Mouse (Mus musculus): ENCODE results near the gene Kcng3. TPM values are rescaled to one million over a fixed set of nuclear protein-coding genes. Genes with fewer than 3 reads are reported as not detected.

Gene Kcng3
- polyA plus RNA-seq, 1 experiment from 2014 or later = not detected

- peak; percentile 69 for DNase-seq (ENCODE audit: low spot score, missing footprints)
- no peak overlapping the region for H3K4me2 ChIP-seq
- H3K9ac ChIP-seq (ENCODE audit: low read length) = no peak overlapping the region
- no peaks in the 10 kb centered on the region for H3K9me3 ChIP-seq (ENCODE audit: control insufficient read depth, low read length)
- H3K27ac ChIP-seq (ENCODE audit: low read depth, low read length) = no peak overlapping the region
- H3K36me3 ChIP-seq (ENCODE audit: control insufficient read depth, insufficient read depth, low read length) = no peaks in the 10 kb centered on the region
- H3K4me3 ChIP-seq (ENCODE audit: low read depth, low read length) = no peak overlapping the region
- ATAC-seq (ENCODE audit: low FRiP score) = no peak
- no peaks in the 10 kb centered on the region for H3K27me3 ChIP-seq (ENCODE audit: control insufficient read depth, insufficient read depth, low read length)
- 87% methylated on average over 13 of the region's 13 CpGs for WGBS
- no peaks in the 10 kb centered on the region for H3K4me1 ChIP-seq (ENCODE audit: control insufficient read depth, insufficient read depth, low read length)
Observed at GRCm38 (mm10) chr17:83654651-83655136, 23.0 kb upstream of the Kcng3 start.

- Histone ChIP-seq H3K9me3 (ENCODE audit: control insufficient read depth, low read length) (no peaks in the 10 kb centered on the region), H3K4me2 (no peak overlapping the region), H3K9ac (ENCODE audit: low read length) (no peak overlapping the region), H3K4me3 (ENCODE audit: low read depth, low read length) (no peak overlapping the region), H3K4me1 (ENCODE audit: control insufficient read depth, insufficient read depth, low read length) (no peaks in the 10 kb centered on the region), H3K36me3 (ENCODE audit: control insufficient read depth, insufficient read depth, low read length) (no peaks in the 10 kb centered on the region), H3K27ac (ENCODE audit: low read depth, low read length) (no peak overlapping the region), H3K27me3 (ENCODE audit: control insufficient read depth, insufficient read depth, low read length) (no peaks in the 10 kb centered on the region)
- peak; percentile 49 for DNase-seq (ENCODE audit: low spot score, missing footprints)
- WGBS = 88% methylated on average over 3 of the region's 3 CpGs
- no peak for ATAC-seq (ENCODE audit: low FRiP score)
Observed at GRCm38 (mm10) chr17:83653635-83654034, 21.9 kb upstream of the Kcng3 start.

- 87% methylated on average over 7 of the region's 7 CpGs for WGBS
- no peak for ATAC-seq (ENCODE audit: low FRiP score)
- H3K4me1 ChIP-seq (ENCODE audit: control insufficient read depth, insufficient read depth, low read length) = no peaks in the 10 kb centered on the region
- H3K27me3 ChIP-seq (ENCODE audit: control insufficient read depth, insufficient read depth, low read length) = no peaks in the 10 kb centered on the region
- DNase-seq (ENCODE audit: low spot score, missing footprints) = no peak
- H3K4me3 ChIP-seq (ENCODE audit: low read depth, low read length) = no peak overlapping the region
- no peak overlapping the region for H3K4me2 ChIP-seq
- H3K27ac ChIP-seq (ENCODE audit: low read depth, low read length) = no peak overlapping the region
- H3K9me3 ChIP-seq (ENCODE audit: control insufficient read depth, low read length) = no peaks in the 10 kb centered on the region
- H3K9ac ChIP-seq (ENCODE audit: low read length) = no peak overlapping the region
- no peaks in the 10 kb centered on the region for H3K36me3 ChIP-seq (ENCODE audit: control insufficient read depth, insufficient read depth, low read length)
Observed at GRCm38 (mm10) chr17:83650932-83651682, 19.4 kb upstream of the Kcng3 start.

GRCm38 (mm10) chr17:83649986-83650385, 18.3 kb upstream of the Kcng3 start:
- WGBS = 91% methylated on average over 3 of the region's 3 CpGs
- H3K27me3 ChIP-seq (ENCODE audit: control insufficient read depth, insufficient read depth, low read length) = no peaks in the 10 kb centered on the region

GRCm38 (mm10) chr17:83647413-83647812, 15.7 kb upstream of the Kcng3 start:
- H3K9me3 ChIP-seq (ENCODE audit: control insufficient read depth, low read length) = no peaks in the 10 kb centered on the region
- no peaks in the 10 kb centered on the region for H3K27me3 ChIP-seq (ENCODE audit: control insufficient read depth, insufficient read depth, low read length)
- no peak overlapping the region for H3K4me3 ChIP-seq (ENCODE audit: low read depth, low read length)
- H3K27ac ChIP-seq (ENCODE audit: low read depth, low read length) = no peak overlapping the region
- H3K36me3 ChIP-seq (ENCODE audit: control insufficient read depth, insufficient read depth, low read length) = no peaks in the 10 kb centered on the region
- DNase-seq (ENCODE audit: low spot score, missing footprints) (no peak), ATAC-seq (ENCODE audit: low FRiP score) (no peak)
- no peak overlapping the region for H3K4me2 ChIP-seq
- H3K4me1 ChIP-seq (ENCODE audit: control insufficient read depth, insufficient read depth, low read length) = no peaks in the 10 kb centered on the region
- no peak overlapping the region for H3K9ac ChIP-seq (ENCODE audit: low read length)
- WGBS = 96% methylated on average over 7 of the region's 7 CpGs

More at GRCm38 (mm10) chr17:83649986-83650385, 18.3 kb upstream of the Kcng3 start:
- Histone ChIP-seq H3K4me1 (ENCODE audit: control insufficient read depth, insufficient read depth, low read length) (no peaks in the 10 kb centered on the region), H3K4me2 (no peak overlapping the region), H3K4me3 (ENCODE audit: low read depth, low read length) (no peak overlapping the region), H3K36me3 (ENCODE audit: control insufficient read depth, insufficient read depth, low read length) (no peaks in the 10 kb centered on the region), H3K9ac (ENCODE audit: low read length) (no peak overlapping the region), H3K27ac (ENCODE audit: low read depth, low read length) (no peak overlapping the region), H3K9me3 (ENCODE audit: control insufficient read depth, low read length) (no peaks in the 10 kb centered on the region)
- no peak for DNase-seq (ENCODE audit: low spot score, missing footprints)
- ATAC-seq (ENCODE audit: low FRiP score) = no peak

- Histone ChIP-seq H3K27me3 (ENCODE audit: control insufficient read depth, insufficient read depth, low read length) (no peaks in the 10 kb centered on the region), H3K4me1 (ENCODE audit: control insufficient read depth, insufficient read depth, low read length) (no peaks in the 10 kb centered on the region), H3K9me3 (ENCODE audit: control insufficient read depth, low read length) (no peaks in the 10 kb centered on the region), H3K27ac (ENCODE audit: low read depth, low read length) (no peak overlapping the region), H3K4me3 (ENCODE audit: low read depth, low read length) (no peak overlapping the region), H3K36me3 (ENCODE audit: control insufficient read depth, insufficient read depth, low read length) (no peaks in the 10 kb centered on the region), H3K9ac (ENCODE audit: low read length) (no peak overlapping the region), H3K4me2 (no peak overlapping the region)
- DNase-seq (ENCODE audit: low spot score, missing footprints) (no peak), ATAC-seq (ENCODE audit: low FRiP score) (no peak)
- WGBS = 81% methylated on average over 8 of the region's 8 CpGs
Observed at GRCm38 (mm10) chr17:83646425-83647163, 14.9 kb upstream of the Kcng3 start.

GRCm38 (mm10) chr17:83645226-83645808, 13.6 kb upstream of the Kcng3 start:
- Histone ChIP-seq H3K4me1 (ENCODE audit: control insufficient read depth, insufficient read depth, low read length) (no peaks in the 10 kb centered on the region), H3K9me3 (ENCODE audit: control insufficient read depth, low read length) (no peaks in the 10 kb centered on the region), H3K36me3 (ENCODE audit: control insufficient read depth, insufficient read depth, low read length) (no peaks in the 10 kb centered on the region), H3K9ac (ENCODE audit: low read length) (no peak overlapping the region), H3K4me2 (no peak overlapping the region), H3K27ac (ENCODE audit: low read depth, low read length) (no peak overlapping the region), H3K4me3 (ENCODE audit: low read depth, low read length) (no peak overlapping the region), H3K27me3 (ENCODE audit: control insufficient read depth, insufficient read depth, low read length) (no peaks in the 10 kb centered on the region)
- 63% methylated on average over 8 of the region's 9 CpGs for WGBS
- ATAC-seq (ENCODE audit: low FRiP score) (no peak), DNase-seq (ENCODE audit: low spot score, missing footprints) (no peak)

- DNase-seq (ENCODE audit: low spot score, missing footprints) = peak; percentile 84
- Histone ChIP-seq H3K36me3 (ENCODE audit: control insufficient read depth, insufficient read depth, low read length) (no peaks in the 10 kb centered on the region), H3K9ac (ENCODE audit: low read length) (no peak overlapping the region), H3K27ac (ENCODE audit: low read depth, low read length) (no peak overlapping the region), H3K4me3 (ENCODE audit: low read depth, low read length) (no peak overlapping the region), H3K4me2 (no peak overlapping the region), H3K9me3 (ENCODE audit: control insufficient read depth, low read length) (no peaks in the 10 kb centered on the region; the same call in 1 of the 2 replicates), H3K4me1 (ENCODE audit: control insufficient read depth, insufficient read depth, low read length) (peaks cover 7% of the 10 kb centered on the region), H3K27me3 (ENCODE audit: control insufficient read depth, insufficient read depth, low read length) (peaks cover 5% of the 10 kb centered on the region)
- 83% methylated on average over 2 of the region's 2 CpGs for WGBS
- ATAC-seq (ENCODE audit: low FRiP score) = no peak
Observed at GRCm38 (mm10) chr17:83637393-83637792, 5.7 kb upstream of the Kcng3 start.

GRCm38 (mm10) chr17:83636443-83636842, 4.7 kb upstream of the Kcng3 start:
- peaks cover 14% of the 10 kb centered on the region for H3K4me1 ChIP-seq (ENCODE audit: control insufficient read depth, insufficient read depth, low read length)

More at GRCm38 (mm10) chr17:83636443-83636842, 4.7 kb upstream of the Kcng3 start:
- DNase-seq (ENCODE audit: low spot score, missing footprints) = no peak
- no peak overlapping the region for H3K4me2 ChIP-seq
- H3K27me3 ChIP-seq (ENCODE audit: control insufficient read depth, insufficient read depth, low read length) = peaks cover 14% of the 10 kb centered on the region
- H3K9ac ChIP-seq (ENCODE audit: low read length) = no peak overlapping the region
- 85% methylated on average over 7 of the region's 7 CpGs for WGBS
- no peaks in the 10 kb centered on the region; the same call in 1 of the 2 replicates for H3K9me3 ChIP-seq (ENCODE audit: control insufficient read depth, low read length)
- no peak overlapping the region for H3K27ac ChIP-seq (ENCODE audit: low read depth, low read length)
- H3K4me3 ChIP-seq (ENCODE audit: low read depth, low read length) = no peak overlapping the region
- ATAC-seq (ENCODE audit: low FRiP score) = no peak
- H3K36me3 ChIP-seq (ENCODE audit: control insufficient read depth, insufficient read depth, low read length) = no peaks in the 10 kb centered on the region
